Mouse (Mus musculus) lung, postnatal 0 days (tissue): ENCODE results near the gene Sbno2.
A peak's percentile ranks its signal among the peaks of the same experiment; 100 is the strongest.

Experiments
- CTCF ChIP-seq: IDR thresholded peaks from 2 replicates; pipeline ENCODE4 v1.5.1; 2016; ENCODE audit warnings: antibody characterized with exemption, mild to moderate bottlenecking
- EP300 ChIP-seq: IDR thresholded peaks from 2 replicates; pipeline ENCODE4 v1.6.1; 2016; ENCODE audit warnings: antibody characterized with exemption, mild to moderate bottlenecking, control low read depth

- peak; percentile 77 for TF ChIP-seq CTCF
- peak; percentile 50 for TF ChIP-seq EP300
These were observed 71.6 kb downstream of the Sbno2 start for GRCm38 (mm10) chr10:80033511-80034391.
